Mouse (Mus musculus) liver, embryonic 16.5 days (tissue): ENCODE measurements around the gene Tbx4. TPM values are rescaled to one million over a fixed set of nuclear protein-coding genes. Genes with fewer than 3 reads are reported as not detected.

ENCODE experiments used
- ATAC-seq: fragments of 200-750 bp; cut with Nextera tagmentation; 2 replicates; pipeline ENCODE4 v1.8.0; 2017; ENCODE audit warnings: low read depth, mild to moderate bottlenecking, moderate number of reproducible peaks, moderate library complexity
- H3K27ac ChIP-seq: fragments of 300-500 bp; sonication (generic); 2 replicates; pipeline ENCODE4 v1.5.1; 2014; ENCODE audit warnings: mild to moderate bottlenecking, low read length
- H3K27me3 ChIP-seq: fragments of 300-500 bp; sonication (generic); 2 replicates; pipeline ENCODE4 v1.6.1; 2014; ENCODE audit warnings: low read depth, low read length, mixed read lengths; ENCODE audit not compliant: control insufficient read depth, insufficient read depth
- H3K36me3 ChIP-seq: fragments of 300-500 bp; sonication (generic); 2 replicates; pipeline ENCODE4 v1.6.1; 2014; ENCODE audit warnings: mild to moderate bottlenecking; ENCODE audit not compliant: control insufficient read depth, insufficient read depth
- H3K4me1 ChIP-seq: fragments of 300-500 bp; sonication (generic); 2 replicates; pipeline ENCODE4 v1.6.1; 2014; ENCODE audit warnings: low read depth, low read length, mixed read lengths; ENCODE audit not compliant: control insufficient read depth
- H3K4me2 ChIP-seq: fragments of 300-500 bp; sonication (generic); 2 replicates; pipeline ENCODE4 v1.6.1; 2014; ENCODE audit warnings: low read depth, low read length, mixed read lengths
- H3K4me3 ChIP-seq: fragments of 300-500 bp; sonication (generic); 2 replicates; pipeline ENCODE4 v1.5.1; 2014; ENCODE audit warnings: low read depth, mild to moderate bottlenecking, low read length
- H3K9ac ChIP-seq: fragments of 300-500 bp; sonication (generic); 2 replicates; pipeline ENCODE4 v1.6.1; 2014; ENCODE audit warnings: low read depth, low read length
- H3K9me3 ChIP-seq: fragments of 300-500 bp; sonication (generic); replicated peaks from 2 replicates; pipeline ENCODE4 v1.6.1; 2016; ENCODE audit warnings: low read length; ENCODE audit not compliant: control insufficient read depth
- WGBS: fragments of 180-500 bp; shearing (Covaris S2); extraction: QIAGEN DNeasy Blood & Tissue Kit; methylation state at CpG from one replicate; pipeline ENCODE4 v1.1.7; 2014; ENCODE audit not compliant: insufficient replicate concordance; 5-methylcytosine and 5-hydroxymethylcytosine counted together
- polyA plus RNA-seq: library from polyadenylated mRNA; unstranded; fragments of >200 nt; fragmentation: Nextera tagmentation; extraction: Ambion mirVana; gene quantifications from 2 replicates; pipeline ENCODE4 v1.2.1, GENCODE M21; 2015

Gene Tbx4
- polyA plus RNA-seq, 1 experiment from 2014 or later = not detected

DNA sequence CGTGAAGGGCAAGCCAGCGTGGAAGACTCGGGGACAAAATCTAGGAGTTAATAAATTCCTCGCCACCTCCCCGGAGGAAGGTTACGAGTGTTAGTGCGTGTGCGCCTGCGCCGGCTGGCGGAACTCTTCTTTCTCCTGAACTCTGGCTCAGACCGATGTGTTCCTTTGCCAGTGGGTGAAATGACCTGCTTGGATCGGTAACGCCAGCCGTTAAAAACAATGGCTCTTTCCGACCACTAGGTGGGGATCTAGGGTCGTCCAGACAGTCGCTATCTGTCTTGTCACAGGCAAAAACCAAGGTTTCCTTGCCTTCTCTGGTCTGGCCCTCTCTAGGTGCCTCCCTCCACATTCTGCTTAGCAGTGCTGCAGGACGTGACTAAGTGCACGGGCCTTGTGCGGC is 37.2 kb upstream of the Tbx4 start:
- 5% methylated on average over 21 of the region's 21 CpGs for WGBS
- H3K9me3 ChIP-seq = no peaks in the 10 kb centered on the region
- ATAC-seq = peak; percentile 43; the same call in 1 of the 2 replicates
- no peak overlapping the region for H3K27ac ChIP-seq
- H3K4me3 ChIP-seq = no peak overlapping the region
- H3K4me2 ChIP-seq = peak overlapping the region; percentile 35
- peaks cover 48% of the 10 kb centered on the region for H3K27me3 ChIP-seq
- H3K36me3 ChIP-seq = no peaks in the 10 kb centered on the region
- H3K4me1 ChIP-seq = peaks cover 2% of the 10 kb centered on the region
- H3K9ac ChIP-seq = no peak overlapping the region

DNA sequence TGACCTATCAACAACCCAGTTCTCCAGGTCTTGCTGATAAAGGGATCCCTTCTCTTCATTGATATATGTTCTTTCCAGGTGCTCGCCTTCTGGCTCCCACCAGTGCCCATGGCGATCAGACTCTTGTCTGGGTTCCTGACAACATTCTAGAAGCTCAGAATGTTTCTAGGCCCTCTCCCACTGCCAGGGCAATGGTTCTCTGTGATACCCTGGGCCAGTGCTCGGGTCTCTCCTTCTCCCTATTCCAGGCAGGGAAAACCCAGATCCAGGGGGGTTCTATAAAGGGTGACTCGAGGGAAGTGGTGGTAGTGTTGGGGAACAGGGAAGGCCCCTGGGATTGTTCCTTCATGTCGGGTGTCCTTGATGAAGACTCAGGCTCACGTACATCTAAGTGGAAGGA is 36.0 kb upstream of the Tbx4 start, which contains the start of gene Gm11444:
TSS of gene Gm11444 (minus strand) at position 101 of the 400 bp plus-strand sequence.
- H3K27ac ChIP-seq = no peak within 1 kb of the TSS
- no peaks in the 10 kb centered on the region for H3K9me3 ChIP-seq
- no peak within 1 kb of the TSS for H3K9ac ChIP-seq
- no peaks in the 10 kb centered on the region; the same call in 1 of the 2 replicates for H3K4me1 ChIP-seq
- no peak within 1 kb of the TSS for H3K4me3 ChIP-seq
- WGBS = 63% methylated on average over 6 of the region's 6 CpGs
- no peak for ATAC-seq
- no peak within 1 kb of the TSS for H3K4me2 ChIP-seq
- peaks cover 36% of the 10 kb centered on the region for H3K27me3 ChIP-seq
- no peaks in the 10 kb centered on the region for H3K36me3 ChIP-seq

DNA sequence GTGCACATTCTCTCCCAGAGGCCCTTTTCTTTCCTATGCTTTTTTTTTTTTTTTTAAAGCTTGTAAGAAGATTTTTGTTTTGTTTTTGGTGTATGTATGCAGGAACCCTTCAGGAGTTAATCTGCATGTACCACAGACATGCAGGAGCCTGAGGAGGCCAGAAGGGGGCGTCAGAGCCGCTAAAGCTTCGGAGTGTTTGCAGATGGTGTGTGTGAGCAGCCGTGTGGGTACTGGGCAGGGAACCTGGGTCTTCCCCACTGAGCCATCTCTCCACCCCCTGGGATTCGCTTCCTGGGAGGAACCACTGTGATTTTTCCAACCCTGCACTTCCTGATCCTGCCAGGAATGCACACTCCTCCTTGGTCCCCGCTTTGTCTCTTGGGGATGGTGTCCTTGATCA is 35.5 kb upstream of the Tbx4 start:
- Histone ChIP-seq H3K27me3 (peaks cover 31% of the 10 kb centered on the region), H3K36me3 (no peaks in the 10 kb centered on the region), H3K4me1 (no peaks in the 10 kb centered on the region; the same call in 1 of the 2 replicates), H3K9me3 (no peaks in the 10 kb centered on the region), H3K4me3 (no peak overlapping the region), H3K4me2 (no peak overlapping the region), H3K9ac (no peak overlapping the region), H3K27ac (no peak overlapping the region)
- no peak for ATAC-seq
- WGBS = 30% methylated on average over 6 of the region's 6 CpGs

DNA sequence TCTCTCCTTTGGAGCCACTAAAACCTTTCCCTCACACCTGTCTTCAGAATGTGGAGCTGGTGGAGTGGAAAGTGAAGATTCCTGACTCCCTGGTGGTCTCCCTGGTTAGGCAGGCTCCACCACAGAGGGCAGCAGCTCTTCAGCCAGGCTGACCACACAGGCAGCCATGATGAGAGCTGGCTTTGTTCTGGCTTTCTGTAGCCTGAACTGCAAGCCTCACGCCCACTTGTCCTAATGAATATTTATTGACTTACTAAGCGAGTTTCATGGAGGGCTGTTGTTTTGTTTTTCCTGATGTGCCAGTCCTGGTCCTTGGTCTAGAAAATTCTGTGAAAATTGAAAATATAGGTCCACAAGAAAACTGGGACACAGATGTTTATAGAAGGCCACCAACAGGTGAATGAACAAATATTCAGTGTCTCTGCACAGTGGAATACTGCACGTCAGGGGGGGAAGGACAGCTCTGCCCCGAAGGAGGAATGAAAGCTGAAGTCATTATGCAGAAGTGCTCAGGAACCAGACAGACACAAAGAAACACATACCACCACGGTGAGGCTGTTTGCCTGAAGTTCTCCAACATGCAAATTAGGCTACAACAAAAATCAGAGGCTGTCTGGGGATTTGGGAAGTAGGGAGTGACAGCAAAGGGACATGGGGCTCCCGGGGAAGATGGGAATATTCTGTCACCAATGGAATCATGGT is 28.1 kb upstream of the Tbx4 start:
- ATAC-seq = no peak
- Histone ChIP-seq H3K27me3 (no peaks in the 10 kb centered on the region), H3K36me3 (no peaks in the 10 kb centered on the region), H3K9me3 (no peaks in the 10 kb centered on the region), H3K9ac (no peak overlapping the region), H3K4me2 (no peak overlapping the region), H3K4me3 (no peak overlapping the region), H3K27ac (no peak overlapping the region), H3K4me1 (no peaks in the 10 kb centered on the region)
- WGBS = 32% methylated on average over 6 of the region's 6 CpGs

DNA sequence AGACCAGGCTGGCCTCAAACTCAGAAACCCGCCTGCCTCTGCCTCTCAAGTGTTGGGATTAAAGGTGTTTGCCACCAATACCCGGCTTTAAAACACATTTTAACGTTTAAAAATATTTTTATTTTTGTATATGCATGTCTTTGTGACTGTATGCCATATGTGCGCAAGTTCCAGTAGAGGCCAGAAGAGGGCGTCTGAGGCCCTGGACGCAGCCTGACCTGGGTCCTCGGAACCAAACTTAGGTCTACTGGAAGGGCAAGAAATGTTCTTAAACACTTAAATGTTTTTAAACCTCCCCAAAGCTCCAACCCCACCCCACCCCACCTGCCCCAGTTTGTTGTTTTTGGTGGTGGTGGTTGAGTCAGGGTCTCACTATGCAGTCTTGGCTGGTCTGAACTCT is 21.9 kb upstream of the Tbx4 start:
- H3K27me3 ChIP-seq = no peaks in the 10 kb centered on the region
- 27% methylated on average over 7 of the region's 7 CpGs for WGBS
- H3K36me3 ChIP-seq = no peaks in the 10 kb centered on the region
- H3K27ac ChIP-seq = no peak overlapping the region
- H3K9ac ChIP-seq = no peak overlapping the region
- ATAC-seq = no peak
- H3K4me3 ChIP-seq = no peak overlapping the region
- no peaks in the 10 kb centered on the region for H3K4me1 ChIP-seq
- no peak overlapping the region for H3K4me2 ChIP-seq
- H3K9me3 ChIP-seq = no peaks in the 10 kb centered on the region

DNA sequence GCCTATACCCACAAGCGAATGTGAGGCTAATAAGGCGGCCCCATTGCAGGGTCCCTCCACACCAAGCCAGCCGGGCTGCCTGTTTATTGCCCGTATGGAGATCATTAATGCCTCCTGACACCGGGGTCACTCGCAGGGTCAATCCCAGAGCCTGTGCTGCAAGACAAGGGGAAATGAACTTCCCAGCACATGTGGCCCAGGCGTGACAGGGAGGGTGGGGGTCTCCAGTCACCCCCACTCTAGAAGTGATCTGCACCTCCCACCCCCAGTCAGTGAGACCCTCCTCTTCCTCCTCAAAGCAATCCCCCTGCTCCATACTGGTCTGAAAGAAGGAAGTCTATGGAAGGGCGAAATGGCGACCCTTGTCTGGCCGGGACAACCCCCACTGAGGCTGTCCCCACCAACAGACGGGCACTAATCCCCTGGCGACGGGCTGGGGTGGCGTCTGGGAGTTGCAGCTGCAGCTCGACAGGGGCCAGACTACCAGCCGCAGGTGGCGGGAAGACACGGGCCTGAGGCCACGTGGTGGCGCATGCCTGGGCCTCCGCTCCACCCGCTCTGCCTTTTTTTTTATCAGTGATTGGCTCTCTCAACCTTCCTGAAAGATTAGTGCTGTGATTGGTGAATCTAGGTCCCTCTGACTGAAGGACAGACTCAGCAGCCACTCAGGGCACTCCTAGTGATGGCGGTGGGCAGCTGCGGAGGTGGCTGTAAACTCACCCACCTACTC is 10.0 kb upstream of the Tbx4 start:
- H3K27me3 ChIP-seq = peaks cover 3% of the 10 kb centered on the region; the same call in 1 of the 2 replicates
- 62% methylated on average over 24 of the region's 24 CpGs for WGBS
- no peak for ATAC-seq

DNA sequence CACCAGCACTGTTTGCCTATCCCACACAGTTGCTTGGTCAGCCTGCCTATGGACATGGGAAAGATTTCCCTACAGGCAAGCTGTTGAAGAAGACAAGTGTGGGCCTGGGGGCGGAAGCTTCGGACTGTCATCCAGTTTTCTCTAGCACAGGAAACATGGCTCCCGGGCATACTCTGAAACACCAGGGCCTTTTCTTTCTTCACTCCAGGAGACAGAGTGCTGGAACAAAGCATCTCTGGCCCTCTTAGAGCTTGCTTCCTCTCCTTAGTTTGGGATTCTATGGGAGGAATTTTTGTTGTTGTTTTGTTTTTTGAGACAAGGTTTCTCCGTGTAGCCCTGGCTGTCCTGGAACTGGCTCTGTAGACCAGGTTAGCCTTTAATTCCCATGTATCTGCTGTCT is 1.7 kb upstream of the Tbx4 start:
- H3K27ac ChIP-seq = no peak overlapping the region
- no peak overlapping the region for H3K4me3 ChIP-seq
- no peaks in the 10 kb centered on the region for H3K36me3 ChIP-seq
- H3K9ac ChIP-seq = no peak overlapping the region
- H3K27me3 ChIP-seq = peaks cover 65% of the 10 kb centered on the region
- WGBS = 62% methylated on average over 4 of the region's 4 CpGs
- ATAC-seq = no peak
- H3K4me2 ChIP-seq = no peak overlapping the region
- H3K4me1 ChIP-seq = no peaks in the 10 kb centered on the region
- H3K9me3 ChIP-seq = no peaks in the 10 kb centered on the region

More for the DNA sequence above, 10.0 kb upstream of the Tbx4 start:
- Histone ChIP-seq H3K4me3 (no peak overlapping the region), H3K9me3 (no peaks in the 10 kb centered on the region), H3K4me1 (no peaks in the 10 kb centered on the region), H3K27ac (no peak overlapping the region), H3K9ac (no peak overlapping the region), H3K4me2 (no peak overlapping the region), H3K36me3 (no peaks in the 10 kb centered on the region)

DNA sequence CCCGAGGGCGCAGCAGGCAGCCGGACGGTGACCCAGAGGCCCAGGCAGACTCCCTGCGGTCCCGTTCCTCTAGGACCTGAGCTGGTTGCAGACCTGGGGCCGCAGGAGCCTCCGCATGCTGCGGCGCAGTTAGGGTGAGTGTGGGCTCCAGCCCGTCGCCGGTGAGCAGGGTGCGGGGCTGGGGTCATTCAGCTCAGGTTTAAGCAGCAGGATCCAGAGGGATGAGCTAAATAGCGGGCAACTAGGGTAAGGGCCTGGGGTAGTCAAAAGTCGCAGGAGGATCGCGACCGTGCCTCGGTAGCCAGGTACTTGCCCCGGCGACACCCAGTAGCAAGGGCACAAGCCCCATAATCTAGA is 185 bp downstream of the Tbx4 start:
- ATAC-seq = no peak
- no peak overlapping the region for H3K4me3 ChIP-seq
- no peaks in the 10 kb centered on the region for H3K36me3 ChIP-seq
- H3K27ac ChIP-seq = no peak overlapping the region
- H3K9ac ChIP-seq = no peak overlapping the region
- H3K9me3 ChIP-seq = no peaks in the 10 kb centered on the region
- 6% methylated on average over 22 of the region's 22 CpGs for WGBS
- no peaks in the 10 kb centered on the region for H3K4me1 ChIP-seq
- H3K4me2 ChIP-seq = no peak overlapping the region
- peaks cover 81% of the 10 kb centered on the region for H3K27me3 ChIP-seq

DNA sequence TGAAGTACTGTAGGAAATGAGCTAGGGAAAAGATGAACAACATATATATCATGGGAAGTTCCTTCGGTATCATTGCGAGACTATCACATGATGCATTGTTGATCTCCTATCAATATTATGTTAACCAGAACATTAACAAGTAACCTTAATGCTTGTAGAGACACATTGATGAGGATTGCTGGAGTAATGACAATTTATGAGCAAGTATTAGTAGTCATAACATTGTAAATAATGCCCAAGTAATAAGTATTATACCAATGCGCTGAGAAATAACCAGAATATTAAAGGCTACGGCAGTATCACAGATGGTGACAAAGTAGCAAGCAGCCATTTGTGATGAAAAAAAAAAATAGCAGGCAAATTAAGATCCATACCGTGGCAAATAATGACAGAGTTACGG is 1.1 kb downstream of the Tbx4 start:
- H3K4me1 ChIP-seq = no peaks in the 10 kb centered on the region
- H3K4me2 ChIP-seq = no peak overlapping the region
- no peak for ATAC-seq

More for the DNA sequence above, 1.1 kb downstream of the Tbx4 start:
- Histone ChIP-seq H3K4me3 (no peak overlapping the region), H3K36me3 (no peaks in the 10 kb centered on the region), H3K27ac (no peak overlapping the region), H3K9ac (no peak overlapping the region), H3K27me3 (peaks cover 90% of the 10 kb centered on the region), H3K9me3 (no peaks in the 10 kb centered on the region)
- WGBS = 26% methylated on average over 6 of the region's 6 CpGs
